Mouse (Mus musculus) layer of hippocampus, postnatal 14 days (tissue): ENCODE measurements around the gene Il1r2. TPM values are rescaled to one million over a fixed set of nuclear protein-coding genes. Genes with fewer than 3 reads are reported as not detected.

ENCODE experiments used
- DNase-seq, 2 experiments: peaks; one replicate each; pipeline ENCODE4 v3.0.0; 2021 to 2022; ENCODE audit warnings: low spot score in 2 of 2, mixed read lengths in 1 of 2
- long read RNA-seq, 2 experiments: library from polyadenylated mRNA; stranded (forward); transcript quantifications; one replicate each; pipeline ENCODE4 v2.0.0; 2021
- total RNA-seq, 2 experiments: library from RNA; stranded (reverse); gene quantifications; 2 replicates each; pipeline ENCODE4 v1.2.3; 2021

Il1r2 gene
- under 1 TPM in 1 of 2 experiments, not detected in 1; 0.38 TPM for total RNA-seq
- long read RNA-seq, experiment 1, partial matches to known transcripts, result 0 of 1 reads
- long read RNA-seq, experiment 1, other reads (novel, unspliced or antisense), result 0 of 1 reads
- long read RNA-seq, experiment 2, result 0 reads

- no peak for DNase-seq
Observed at GRCm38 (mm10) chr1:40073779-40074178, at the start of gene Il1r2. Il1r2 (plus strand) TSS chr1:40074079.

DNA sequence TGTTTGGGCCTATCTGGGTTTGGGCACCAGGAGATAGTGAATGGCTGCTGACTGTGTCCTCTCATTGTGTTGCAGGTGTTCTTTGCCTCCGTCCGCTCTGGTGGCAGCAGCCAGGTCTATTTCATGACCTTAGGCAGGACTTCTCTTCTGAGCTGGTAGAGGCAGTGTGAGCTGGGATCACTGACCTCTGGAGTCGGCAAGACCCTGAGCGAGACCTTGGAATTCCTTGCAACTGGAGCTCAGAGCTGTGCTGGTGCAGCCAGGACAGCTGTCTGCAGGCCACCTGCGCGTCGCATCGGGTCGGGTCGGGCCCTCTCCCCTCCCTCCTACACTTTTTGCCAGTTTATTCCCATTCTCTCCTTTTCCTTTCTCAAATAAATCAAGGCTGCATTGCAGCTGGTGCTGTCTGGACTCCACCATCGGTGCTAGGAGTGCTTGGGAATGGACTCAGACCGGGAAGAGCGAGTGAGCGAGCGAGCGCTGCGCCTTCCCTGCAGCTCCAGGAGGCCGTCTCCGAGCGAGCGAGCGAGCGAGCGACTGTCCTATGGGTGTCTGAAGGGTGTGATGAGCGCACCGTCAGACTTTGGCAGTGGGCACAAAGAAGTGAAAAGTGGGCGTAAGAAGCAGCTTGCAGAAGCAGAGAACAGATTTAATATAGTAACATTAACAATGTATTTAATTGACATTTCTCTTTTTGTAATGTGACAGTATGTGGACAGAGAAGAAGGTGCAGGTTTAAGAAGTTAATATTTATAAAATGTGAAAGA lies 49.1 kb upstream of the Il1r2 start:
- no peak for DNase-seq

DNA sequence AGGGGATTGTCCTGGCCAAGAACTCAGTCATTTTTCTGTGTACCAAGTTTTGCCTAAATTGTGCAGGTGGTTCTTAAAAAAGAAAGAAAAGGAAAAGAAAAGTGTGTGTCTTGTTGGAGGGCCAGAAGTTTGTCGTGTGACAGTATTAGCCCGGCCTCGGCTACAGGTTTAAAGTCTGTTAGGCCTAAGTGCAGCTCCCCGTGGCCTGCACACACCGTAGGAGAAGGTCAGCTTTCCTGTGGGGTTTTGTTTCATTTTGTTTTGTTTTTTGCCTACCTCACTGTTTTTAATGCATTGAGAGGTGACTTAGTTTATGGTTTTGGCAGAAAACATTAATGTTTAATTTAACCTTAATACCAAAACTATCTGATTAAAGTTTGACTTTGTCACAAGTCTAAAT lies 48.5 kb upstream of the Il1r2 start:
- no peak for DNase-seq

DNA sequence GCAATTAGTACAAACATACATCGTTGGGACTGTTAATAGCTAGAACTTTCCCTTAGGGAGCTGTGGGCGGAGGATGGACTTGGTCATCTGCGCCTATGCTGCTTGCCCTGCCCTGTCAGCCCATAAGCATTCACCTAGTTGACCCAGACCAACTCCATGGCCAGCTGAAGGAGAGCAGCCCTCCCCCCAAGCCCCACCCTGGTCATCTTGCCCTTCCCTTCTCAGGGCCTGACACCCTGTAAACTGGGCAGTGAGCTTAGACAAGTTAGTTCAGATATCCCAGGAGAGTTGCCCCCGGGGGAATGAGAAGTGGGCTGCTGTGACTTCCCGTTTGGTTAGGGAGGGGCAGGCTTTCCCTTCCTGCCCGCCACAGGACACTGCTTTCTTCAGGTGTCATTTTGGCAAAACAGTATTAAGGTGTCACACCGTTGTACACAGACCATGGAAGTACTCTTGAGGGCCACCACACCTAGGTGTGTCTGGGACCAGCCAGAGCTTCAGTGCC lies 46.7 kb upstream of the Il1r2 start:
- DNase-seq, result no peak

DNA sequence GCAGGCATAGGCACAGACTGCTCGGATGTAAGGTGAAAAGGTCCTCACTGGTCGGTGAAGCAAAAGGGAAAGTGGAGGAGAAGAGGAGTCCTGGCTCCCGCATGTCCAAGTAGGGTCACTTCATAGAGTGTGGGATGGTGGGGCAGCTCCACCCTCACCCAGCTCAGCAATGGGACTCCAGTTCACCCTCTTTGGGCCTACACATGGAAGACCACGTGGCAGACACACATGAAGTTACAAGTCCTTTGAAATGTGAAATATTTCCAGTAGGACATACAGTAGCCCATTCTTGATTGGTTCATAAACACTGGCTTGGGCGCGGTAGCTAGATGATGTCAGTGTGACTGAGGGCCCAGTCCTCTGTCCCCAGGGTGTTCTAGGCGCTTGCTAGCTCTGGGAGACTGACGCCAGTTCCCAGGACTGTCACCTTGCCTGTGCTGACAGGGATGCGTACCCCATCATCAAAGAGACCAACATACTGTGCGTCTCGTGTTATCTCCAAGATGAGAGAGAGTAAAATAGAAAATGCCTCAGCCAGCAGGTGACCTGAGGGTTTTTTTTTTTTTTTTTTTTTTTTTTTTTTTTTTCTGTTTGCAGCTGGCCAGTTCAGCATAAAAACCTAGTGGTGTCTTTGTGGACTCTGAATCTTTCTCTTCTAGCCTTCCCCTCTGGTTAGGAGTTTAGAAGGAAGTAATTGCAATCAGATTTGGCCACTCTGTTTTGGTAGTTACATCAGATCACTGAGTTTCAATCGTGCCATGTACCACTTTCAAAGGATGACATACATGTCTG lies 45.5 kb upstream of the Il1r2 start:
- DNase-seq, result no peak

- DNase-seq, result no peak
Observed at GRCm38 (mm10) chr1:40029597-40029996, 44.3 kb upstream of the Il1r2 start.

DNA sequence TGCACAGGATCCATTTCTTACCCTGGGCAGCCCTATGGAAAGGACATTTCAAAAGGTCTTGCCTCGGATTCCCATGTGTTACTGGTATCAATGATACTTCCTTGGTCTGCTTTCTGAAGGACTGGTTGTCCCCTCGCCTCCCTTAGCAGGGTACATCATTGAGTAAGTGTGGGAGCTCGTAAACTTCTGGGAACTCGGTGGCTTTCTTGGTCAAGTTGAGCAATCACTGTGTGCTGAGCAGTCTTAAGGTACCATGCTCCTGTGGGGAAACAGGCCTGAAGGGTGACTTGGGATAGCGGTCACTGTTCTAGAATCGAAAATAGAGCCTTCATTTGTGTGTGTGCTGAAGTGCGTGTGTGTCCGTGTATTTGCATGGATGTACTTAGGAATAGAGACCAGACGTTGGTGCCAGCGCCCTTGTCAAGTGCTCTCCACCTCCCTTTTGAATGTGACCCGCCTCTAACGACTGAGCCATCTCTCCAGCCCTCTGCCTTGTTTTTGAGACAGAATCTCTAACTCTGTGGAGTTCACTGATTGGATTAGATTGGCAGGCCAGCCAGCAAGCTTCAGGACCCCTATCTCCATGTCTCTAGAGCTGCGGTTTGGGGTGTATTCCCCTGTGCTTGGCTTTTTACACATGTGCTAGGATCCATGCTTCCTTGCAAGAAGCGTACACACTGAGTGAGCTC lies 43.4 kb upstream of the Il1r2 start:
- no peak for DNase-seq

GRCm38 (mm10) chr1:40030976-40031356 lies 42.9 kb upstream of the Il1r2 start:
- DNase-seq, result no peak

DNA sequence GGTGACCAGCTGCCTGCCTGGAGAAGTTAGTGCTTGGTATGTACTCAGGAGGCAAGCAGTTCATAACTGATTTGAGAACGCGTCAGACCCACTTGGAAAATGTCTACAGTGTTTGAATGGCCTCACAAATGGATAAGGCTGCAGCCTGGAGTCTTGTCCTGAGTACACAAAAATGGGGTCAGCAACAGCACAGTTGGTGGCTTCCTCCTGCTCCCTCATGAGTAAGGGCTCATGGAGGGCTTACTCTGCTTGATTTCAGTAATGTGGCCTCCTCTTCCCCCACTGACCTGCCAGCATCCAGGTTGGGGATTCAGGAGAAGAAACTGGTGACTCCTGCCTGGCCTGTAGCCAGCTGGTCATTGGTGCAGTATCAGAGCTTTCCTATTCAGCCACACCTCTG lies 42.3 kb upstream of the Il1r2 start:
- no peak for DNase-seq

DNA sequence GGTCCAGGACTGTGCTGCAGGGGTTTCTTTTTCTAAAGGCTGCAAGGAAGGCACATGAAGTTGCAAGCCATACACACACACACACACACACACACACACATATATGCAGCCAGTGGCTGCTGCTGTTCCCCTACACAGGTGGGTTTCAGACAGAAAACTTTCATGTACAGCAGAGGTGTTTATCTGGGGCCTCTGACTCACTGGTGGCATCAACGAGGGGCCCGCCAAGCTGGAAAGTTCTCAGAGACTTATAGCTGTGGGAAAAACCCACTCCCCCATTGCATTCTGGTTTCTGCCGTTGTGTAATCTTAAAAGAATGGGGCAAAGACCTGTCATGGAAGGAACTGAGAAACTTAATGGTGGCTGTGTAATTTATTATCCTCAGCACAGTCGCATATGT lies 40.6 kb upstream of the Il1r2 start:
- no peak for DNase-seq

- DNase-seq, result no peak
Observed at GRCm38 (mm10) chr1:40033743-40034420, 40.0 kb upstream of the Il1r2 start.

GRCm38 (mm10) chr1:40037831-40038230 lies 36.0 kb upstream of the Il1r2 start:
- DNase-seq, result no peak

- DNase-seq, result no peak
Observed at GRCm38 (mm10) chr1:40045686-40046085, 28.2 kb upstream of the Il1r2 start.

GRCm38 (mm10) chr1:40046600-40046999 lies 27.3 kb upstream of the Il1r2 start:
- no peak for DNase-seq

GRCm38 (mm10) chr1:40051157-40051556 lies 22.7 kb upstream of the Il1r2 start:
- no peak for DNase-seq

- no peak for DNase-seq
Observed at GRCm38 (mm10) chr1:40052156-40052555, 21.7 kb upstream of the Il1r2 start.

DNA sequence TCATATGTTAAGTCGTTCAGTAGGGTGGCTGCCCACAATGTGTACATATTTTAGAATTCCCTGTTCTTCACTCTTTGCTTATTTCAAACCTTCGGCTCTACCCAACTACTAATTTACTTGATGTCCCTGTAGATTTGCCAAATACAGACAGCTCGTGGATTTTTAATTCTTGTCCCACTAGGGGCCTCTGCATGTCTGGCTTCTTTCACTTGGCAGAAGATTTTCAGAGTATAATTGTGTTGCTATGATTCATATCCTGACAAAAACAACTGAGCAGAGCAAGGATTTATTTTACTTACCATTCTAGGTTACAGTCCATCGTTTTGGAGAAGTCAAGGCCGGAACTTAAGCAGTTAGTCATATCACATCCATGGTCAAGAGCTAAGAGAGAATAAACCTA lies 20.8 kb upstream of the Il1r2 start:
- DNase-seq, result no peak

GRCm38 (mm10) chr1:40055051-40055450 lies 18.8 kb upstream of the Il1r2 start:
- no peak for DNase-seq

- no peak for DNase-seq
Observed at GRCm38 (mm10) chr1:40055963-40056362, 17.9 kb upstream of the Il1r2 start.

GRCm38 (mm10) chr1:40057351-40057750 lies 16.5 kb upstream of the Il1r2 start:
- DNase-seq, result no peak

- no peak for DNase-seq
Observed at GRCm38 (mm10) chr1:40058013-40058412, 15.9 kb upstream of the Il1r2 start.
